Mouse (Mus musculus) stomach, postnatal 0 days (tissue): ENCODE data around the gene Rhpn2. TPM values are rescaled to one million over a fixed set of nuclear protein-coding genes. Genes with fewer than 3 reads are reported as not detected.

ENCODE experiments used
- ATAC-seq: fragments of 200-750 bp; cut with Nextera tagmentation; 2 replicates; pipeline ENCODE4 v1.8.0; 2017; ENCODE audit not compliant: low FRiP score, low TSS enrichment
- DNase-seq: peaks from one replicate; pipeline ENCODE4 v3.0.0-alpha.2; 2016; ENCODE audit warnings: low spot score
- H3K27ac ChIP-seq: fragments of 300-500 bp; sonication (generic); replicated peaks from 2 replicates; pipeline ENCODE4 v1.5.1; 2014; ENCODE audit warnings: mild to moderate bottlenecking, control low read depth
- H3K27me3 ChIP-seq: fragments of 300-500 bp; sonication (generic); 2 replicates; pipeline ENCODE4 v1.6.1; 2014; ENCODE audit warnings: low read length; ENCODE audit not compliant: control insufficient read depth, insufficient read depth
- H3K36me3 ChIP-seq: fragments of 300-500 bp; sonication (generic); 2 replicates; pipeline ENCODE4 v1.6.1; 2014; ENCODE audit warnings: low read length, mixed read lengths; ENCODE audit not compliant: control insufficient read depth, insufficient read depth
- H3K4me1 ChIP-seq: fragments of 300-500 bp; sonication (generic); replicated peaks from 2 replicates; pipeline ENCODE4 v1.6.1; 2014; ENCODE audit warnings: antibody characterized with exemption; ENCODE audit not compliant: control insufficient read depth, insufficient read depth
- H3K4me2 ChIP-seq: fragments of 300-500 bp; sonication (generic); replicated peaks from 2 replicates; pipeline ENCODE4 v1.6.1; 2014; ENCODE audit warnings: low read depth, mild to moderate bottlenecking, control low read depth, moderate library complexity
- H3K4me3 ChIP-seq: fragments of 300-500 bp; sonication (generic); 2 replicates; pipeline ENCODE4 v1.5.1; 2014; ENCODE audit warnings: low read depth, low read length, control low read depth
- H3K9ac ChIP-seq: fragments of 300-500 bp; sonication (generic); 2 replicates; pipeline ENCODE4 v1.6.1; 2014; ENCODE audit warnings: mild to moderate bottlenecking, low read length, control low read depth, mixed read lengths
- H3K9me3 ChIP-seq: fragments of 300-500 bp; sonication (generic); 2 replicates; pipeline ENCODE4 v1.6.1; 2016; ENCODE audit warnings: low read length; ENCODE audit not compliant: control insufficient read depth
- CTCF ChIP-seq: IDR thresholded peaks from 2 replicates; pipeline ENCODE4 v1.5.1; 2016; ENCODE audit warnings: antibody characterized with exemption, low read depth, mild to moderate bottlenecking, moderate library complexity
- EP300 ChIP-seq: optimal IDR thresholded peaks from 2 replicates; pipeline ENCODE3; 2016; ENCODE audit warnings: antibody characterized with exemption
- WGBS: fragments of 180-500 bp; shearing (Covaris S2); extraction: QIAGEN DNeasy Blood & Tissue Kit; methylation state at CpG from one replicate; pipeline ENCODE4 v1.1.7; 2014; 5-methylcytosine and 5-hydroxymethylcytosine counted together
- polyA plus RNA-seq: library from polyadenylated mRNA; unstranded; fragments of >200 nt; fragmentation: Nextera tagmentation; extraction: Ambion mirVana; gene quantifications from 2 replicates; pipeline ENCODE4 v1.2.1, GENCODE M21; 2015

Gene Rhpn2
- polyA plus RNA-seq, 1 experiment from 2014 or later: 23.1 TPM

DNA sequence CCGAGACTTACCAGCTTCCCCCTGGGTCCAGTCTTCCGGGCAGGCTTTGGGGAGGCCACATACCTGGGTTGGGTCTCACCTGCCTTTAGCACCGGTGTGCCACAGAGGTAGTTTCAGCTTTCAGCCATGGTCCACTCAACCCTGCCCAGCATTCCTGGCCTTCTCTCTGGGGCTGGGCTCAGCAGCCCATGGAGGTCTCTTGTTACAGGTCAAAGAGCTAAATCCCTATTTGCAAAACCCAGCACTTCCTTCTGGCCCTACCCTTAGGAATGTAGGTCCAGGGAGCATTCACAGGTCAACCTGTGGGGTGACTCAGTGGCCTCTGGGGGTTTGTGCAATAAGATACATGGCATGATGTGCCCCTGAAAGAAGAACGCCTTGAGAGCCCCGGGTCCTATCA is 28.9 kb downstream of the Rhpn2 start:
- 48% methylated on average over 5 of the region's 5 CpGs for WGBS

GRCm38 (mm10) chr7:35365161-35365910 is 31.4 kb downstream of the Rhpn2 start:
- no peak for ATAC-seq
- Histone ChIP-seq H3K27ac (no peak overlapping the region), H3K9me3 (no peaks in the 10 kb centered on the region), H3K4me2 (no peak overlapping the region), H3K36me3 (no peaks in the 10 kb centered on the region), H3K9ac (no peak overlapping the region), H3K27me3 (no peaks in the 10 kb centered on the region), H3K4me1 (no peaks in the 10 kb centered on the region), H3K4me3 (no peak overlapping the region)
- WGBS: 68% methylated on average over 12 of the region's 12 CpGs
- DNase-seq: no peak
- TF ChIP-seq EP300 (no peak), CTCF (no peak)

More for the DNA sequence above, 28.9 kb downstream of the Rhpn2 start:
- Histone ChIP-seq H3K4me1 (no peaks in the 10 kb centered on the region), H3K4me2 (no peak overlapping the region), H3K9ac (no peak overlapping the region), H3K36me3 (no peaks in the 10 kb centered on the region), H3K27me3 (no peaks in the 10 kb centered on the region), H3K27ac (no peak overlapping the region), H3K9me3 (no peaks in the 10 kb centered on the region), H3K4me3 (no peak overlapping the region)
- TF ChIP-seq EP300 (no peak), CTCF (no peak)
- DNase-seq (no peak), ATAC-seq (peak; percentile 69)

- Histone ChIP-seq H3K4me1 (no peaks in the 10 kb centered on the region), H3K36me3 (no peaks in the 10 kb centered on the region), H3K27me3 (no peaks in the 10 kb centered on the region), H3K27ac (peak overlapping the region; percentile 58; the same call in 1 of the 2 replicates), H3K9me3 (no peaks in the 10 kb centered on the region), H3K4me2 (no peak overlapping the region), H3K4me3 (no peak overlapping the region), H3K9ac (no peak overlapping the region)
- ATAC-seq: no peak
- TF ChIP-seq EP300: no peak
- no peak for TF ChIP-seq CTCF
- no peak for DNase-seq
- WGBS: 60% methylated on average over 14 of the region's 14 CpGs
Observed at GRCm38 (mm10) chr7:35371096-35371495, 37.1 kb downstream of the Rhpn2 start.

- no peaks in the 10 kb centered on the region for H3K9me3 ChIP-seq
- no peak overlapping the region for H3K9ac ChIP-seq
- no peaks in the 10 kb centered on the region for H3K27me3 ChIP-seq
- no peaks in the 10 kb centered on the region for H3K4me1 ChIP-seq
- peak overlapping the region; percentile 85 for H3K27ac ChIP-seq
- no peaks in the 10 kb centered on the region for H3K36me3 ChIP-seq
- TF ChIP-seq EP300 (no peak), CTCF (no peak)
- DNase-seq (peak; percentile 74), ATAC-seq (peak; percentile 84)
- 59% methylated on average over 14 of the region's 14 CpGs for WGBS
- H3K4me2 ChIP-seq: no peak overlapping the region
- H3K4me3 ChIP-seq: no peak overlapping the region
Observed at GRCm38 (mm10) chr7:35372483-35373017, 38.6 kb downstream of the Rhpn2 start.

GRCm38 (mm10) chr7:35373146-35373989 is 39.4 kb downstream of the Rhpn2 start:
- peak; percentile 84 for DNase-seq
- H3K9ac ChIP-seq: no peak overlapping the region
- 54% methylated on average over 16 of the region's 16 CpGs for WGBS
- no peak overlapping the region for H3K4me3 ChIP-seq
- H3K27me3 ChIP-seq: no peaks in the 10 kb centered on the region
- H3K4me1 ChIP-seq: no peaks in the 10 kb centered on the region
- no peaks in the 10 kb centered on the region for H3K9me3 ChIP-seq
- H3K36me3 ChIP-seq: no peaks in the 10 kb centered on the region
- H3K27ac ChIP-seq: peak overlapping the region; percentile 65; the same call in 1 of the 2 replicates
- peak; percentile 87 for ATAC-seq
- no peak overlapping the region for H3K4me2 ChIP-seq
- TF ChIP-seq EP300 (no peak), CTCF (peak; percentile 36; the same call in 1 of the 2 replicates)
